Mouse (Mus musculus) limb, embryonic 11.5 days (tissue): ENCODE results near the gene Ggta1. TPM values are rescaled to one million over a fixed set of nuclear protein-coding genes. Genes with fewer than 3 reads are reported as not detected.
A peak's percentile ranks its signal among the peaks of the same experiment; 100 is the strongest.

Source experiments
- ATAC-seq: fragments of 200-750 bp; cut with Nextera tagmentation; 2 replicates; pipeline ENCODE4 v1.8.0; 2017; ENCODE audit warnings: low read depth; ENCODE audit not compliant: insufficient number of reproducible peaks, low FRiP score, low TSS enrichment
- DNase-seq: peaks from one replicate; pipeline ENCODE4 v3.0.0-alpha.2; 2015; ENCODE audit warnings: low spot score
- H3K27ac ChIP-seq: fragments of 300-500 bp; sonication (generic); replicated peaks from 2 replicates; pipeline ENCODE4 v1.5.1; 2014; ENCODE audit warnings: low read depth, mild to moderate bottlenecking, low read length
- H3K27me3 ChIP-seq: fragments of 300-500 bp; sonication (generic); 2 replicates; pipeline ENCODE4 v1.6.1; 2014; ENCODE audit warnings: mild to moderate bottlenecking, low read length, mixed read lengths; ENCODE audit not compliant: control insufficient read depth, insufficient read depth
- H3K36me3 ChIP-seq: fragments of 300-500 bp; sonication (generic); 2 replicates; pipeline ENCODE4 v1.6.1; 2014; ENCODE audit warnings: mild to moderate bottlenecking, low read length, moderate library complexity, mixed read lengths; ENCODE audit not compliant: control insufficient read depth, insufficient read depth
- H3K4me1 ChIP-seq: fragments of 300-500 bp; sonication (generic); 2 replicates; pipeline ENCODE4 v1.6.1; 2014; ENCODE audit warnings: low read length, mixed read lengths; ENCODE audit not compliant: control insufficient read depth, insufficient read depth
- H3K4me2 ChIP-seq: fragments of 300-500 bp; sonication (generic); 2 replicates; pipeline ENCODE4 v1.6.1; 2014; ENCODE audit warnings: low read depth, mild to moderate bottlenecking, moderate library complexity; ENCODE audit not compliant: severe bottlenecking
- H3K4me3 ChIP-seq: fragments of 300-500 bp; sonication (generic); 2 replicates; pipeline ENCODE4 v1.5.1; 2014; ENCODE audit warnings: low read depth, low read length
- H3K9ac ChIP-seq: fragments of 300-500 bp; sonication (generic); 2 replicates; pipeline ENCODE4 v1.6.1; 2014; ENCODE audit warnings: mild to moderate bottlenecking, low read length
- H3K9me3 ChIP-seq: fragments of 300-500 bp; sonication (generic); 2 replicates; pipeline ENCODE4 v1.6.1; 2016; ENCODE audit warnings: low read length; ENCODE audit not compliant: control insufficient read depth
- WGBS: fragments of 180-500 bp; shearing (Covaris S2); extraction: QIAGEN DNeasy Blood & Tissue Kit; methylation state at CpG from one replicate; pipeline ENCODE4 v1.1.7; 2014; 5-methylcytosine and 5-hydroxymethylcytosine counted together
- polyA plus RNA-seq: library from polyadenylated mRNA; unstranded; fragments of >200 nt; fragmentation: Nextera tagmentation; extraction: Ambion mirVana; gene quantifications from 2 replicates; pipeline ENCODE4 v1.2.1, GENCODE M21; 2014

The Ggta1 gene
- polyA plus RNA-seq, 1 experiment from 2014 or later, result 6.0 TPM

GRCm38 (mm10) chr2:35505519-35506286 is 42.7 kb upstream of the Ggta1 start:
- DNase-seq, result no peak
- Histone ChIP-seq H3K36me3 (no peaks in the 10 kb centered on the region), H3K27ac (no peak overlapping the region), H3K4me1 (peaks cover 36% of the 10 kb centered on the region), H3K4me3 (no peak overlapping the region), H3K27me3 (no peaks in the 10 kb centered on the region), H3K9ac (no peak overlapping the region), H3K4me2 (no peak overlapping the region), H3K9me3 (no peaks in the 10 kb centered on the region)
- ATAC-seq, result no peak
- WGBS, result 82% methylated on average over 6 of the region's 6 CpGs

GRCm38 (mm10) chr2:35504417-35504776 is 41.4 kb upstream of the Ggta1 start:
- H3K9me3 ChIP-seq, result no peaks in the 10 kb centered on the region
- H3K36me3 ChIP-seq, result no peaks in the 10 kb centered on the region
- H3K4me3 ChIP-seq, result no peak overlapping the region
- 34% methylated on average over 7 of the region's 7 CpGs for WGBS
- H3K4me2 ChIP-seq, result no peak overlapping the region
- H3K4me1 ChIP-seq, result peaks cover 36% of the 10 kb centered on the region
- H3K9ac ChIP-seq, result no peak overlapping the region
- peak overlapping the region; percentile 89 for H3K27ac ChIP-seq
- no peaks in the 10 kb centered on the region for H3K27me3 ChIP-seq
- no peak for ATAC-seq
- DNase-seq, result no peak

GRCm38 (mm10) chr2:35503723-35504416 is 40.8 kb upstream of the Ggta1 start:
- Histone ChIP-seq H3K36me3 (no peaks in the 10 kb centered on the region), H3K4me1 (peaks cover 32% of the 10 kb centered on the region), H3K4me2 (peak overlapping the region; percentile 17; the same call in 1 of the 2 replicates), H3K27me3 (no peaks in the 10 kb centered on the region), H3K9ac (no peak overlapping the region), H3K9me3 (no peaks in the 10 kb centered on the region), H3K4me3 (no peak overlapping the region), H3K27ac (peak overlapping the region; percentile 89)
- DNase-seq, result peak; percentile 76
- WGBS, result 9% methylated on average over 8 of the region's 8 CpGs
- peak; percentile 55; the same call in 1 of the 2 replicates for ATAC-seq

- ATAC-seq (0 out of 2 replicates have a peak, but pooled peaks have one; percentile 14), DNase-seq (peak; percentile 49)
- H3K36me3 ChIP-seq, result no peaks in the 10 kb centered on the region
- no peak overlapping the region for H3K9ac ChIP-seq
- peak overlapping the region; percentile 17; the same call in 1 of the 2 replicates for H3K4me2 ChIP-seq
- H3K4me1 ChIP-seq, result peaks cover 29% of the 10 kb centered on the region
- H3K27me3 ChIP-seq, result no peaks in the 10 kb centered on the region
- no peak overlapping the region for H3K4me3 ChIP-seq
- 56% methylated on average over 12 of the region's 12 CpGs for WGBS
- peak overlapping the region; percentile 89 for H3K27ac ChIP-seq
- H3K9me3 ChIP-seq, result no peaks in the 10 kb centered on the region
Measured at GRCm38 (mm10) chr2:35503021-35503722, 40.1 kb upstream of the Ggta1 start.

GRCm38 (mm10) chr2:35502561-35502960 is 39.5 kb upstream of the Ggta1 start:
- WGBS, result 88% methylated on average over 3 of the region's 3 CpGs
- Histone ChIP-seq H3K9ac (no peak overlapping the region), H3K4me3 (no peak overlapping the region), H3K27me3 (no peaks in the 10 kb centered on the region), H3K27ac (no peak overlapping the region), H3K36me3 (no peaks in the 10 kb centered on the region), H3K9me3 (no peaks in the 10 kb centered on the region), H3K4me2 (no peak overlapping the region), H3K4me1 (peaks cover 29% of the 10 kb centered on the region)
- DNase-seq (no peak), ATAC-seq (no peak)

GRCm38 (mm10) chr2:35499474-35499873 is 36.4 kb upstream of the Ggta1 start:
- no peak overlapping the region for H3K4me2 ChIP-seq
- DNase-seq (no peak), ATAC-seq (no peak)
- H3K4me3 ChIP-seq, result no peak overlapping the region
- H3K9ac ChIP-seq, result no peak overlapping the region
- H3K27me3 ChIP-seq, result no peaks in the 10 kb centered on the region
- 78% methylated on average over 7 of the region's 7 CpGs for WGBS
- H3K4me1 ChIP-seq, result peaks cover 16% of the 10 kb centered on the region
- no peak overlapping the region for H3K27ac ChIP-seq
- no peaks in the 10 kb centered on the region for H3K9me3 ChIP-seq
- H3K36me3 ChIP-seq, result no peaks in the 10 kb centered on the region

GRCm38 (mm10) chr2:35498961-35499360 is 35.9 kb upstream of the Ggta1 start:
- WGBS, result 90% methylated on average over 3 of the region's 3 CpGs
- Histone ChIP-seq H3K9ac (no peak overlapping the region), H3K4me3 (no peak overlapping the region), H3K4me1 (peaks cover 10% of the 10 kb centered on the region), H3K36me3 (no peaks in the 10 kb centered on the region), H3K27ac (no peak overlapping the region), H3K9me3 (no peaks in the 10 kb centered on the region), H3K27me3 (no peaks in the 10 kb centered on the region), H3K4me2 (no peak overlapping the region)
- no peak for DNase-seq
- ATAC-seq, result no peak

GRCm38 (mm10) chr2:35497662-35498196 is 34.7 kb upstream of the Ggta1 start:
- no peak for ATAC-seq
- 78% methylated on average over 2 of the region's 2 CpGs for WGBS
- Histone ChIP-seq H3K36me3 (no peaks in the 10 kb centered on the region), H3K9ac (no peak overlapping the region), H3K4me1 (0 out of 2 replicates have a peak, but pooled peaks cover 5% of the 10 kb centered on the region), H3K4me3 (no peak overlapping the region), H3K27ac (no peak overlapping the region), H3K27me3 (no peaks in the 10 kb centered on the region), H3K4me2 (no peak overlapping the region), H3K9me3 (no peaks in the 10 kb centered on the region)
- no peak for DNase-seq
